Mouse (Mus musculus) forebrain, embryonic 11.5 days (tissue): ENCODE results near the gene S100a9. TPM values are rescaled to one million over a fixed set of nuclear protein-coding genes. Genes with fewer than 3 reads are reported as not detected.
A peak's percentile ranks its signal among the peaks of the same experiment; 100 is the strongest.

Experiments used
- ATAC-seq: fragments of 200-750 bp; cut with Nextera tagmentation; replicated peaks from 2 replicates; pipeline ENCODE4 v1.8.0; 2017; ENCODE audit warnings: moderate TSS enrichment; ENCODE audit not compliant: low FRiP score
- DNase-seq: peaks from one replicate; pipeline ENCODE4 v3.0.0-alpha.2; 2017; ENCODE audit warnings: low spot score
- H3K27ac ChIP-seq: fragments of 300-500 bp; sonication (generic); 2 replicates; pipeline ENCODE4 v1.5.1; 2014; ENCODE audit warnings: low read depth, low read length
- H3K27me3 ChIP-seq: fragments of 300-500 bp; sonication (generic); 2 replicates; pipeline ENCODE4 v1.6.1; 2014; ENCODE audit warnings: mild to moderate bottlenecking, low read length, mixed read lengths; ENCODE audit not compliant: control insufficient read depth, insufficient read depth
- H3K36me3 ChIP-seq: fragments of 300-500 bp; sonication (generic); 2 replicates; pipeline ENCODE4 v1.6.1; 2014; ENCODE audit warnings: mild to moderate bottlenecking, low read length, moderate library complexity, mixed read lengths; ENCODE audit not compliant: control insufficient read depth, insufficient read depth
- H3K4me1 ChIP-seq: fragments of 300-500 bp; sonication (generic); replicated peaks from 2 replicates; pipeline ENCODE4 v1.6.1; 2014; ENCODE audit warnings: low read length, mixed read lengths; ENCODE audit not compliant: control insufficient read depth, insufficient read depth
- H3K4me2 ChIP-seq: fragments of 300-500 bp; sonication (generic); 2 replicates; pipeline ENCODE4 v1.6.1; 2014; ENCODE audit warnings: low read depth, mild to moderate bottlenecking, low read length, moderate library complexity, mixed read lengths; ENCODE audit not compliant: severe bottlenecking
- H3K4me3 ChIP-seq: fragments of 300-500 bp; sonication (generic); 2 replicates; pipeline ENCODE4 v1.5.1; 2014; ENCODE audit warnings: low read depth, low read length
- H3K9ac ChIP-seq: fragments of 300-500 bp; sonication (generic); 2 replicates; pipeline ENCODE4 v1.6.1; 2014; ENCODE audit warnings: low read length
- H3K9me3 ChIP-seq: fragments of 300-500 bp; sonication (generic); 2 replicates; pipeline ENCODE4 v1.6.1; 2016; ENCODE audit warnings: low read length, mixed read lengths; ENCODE audit not compliant: control insufficient read depth
- WGBS: fragments of 180-500 bp; shearing (Covaris S2); extraction: QIAGEN DNeasy Blood & Tissue Kit; methylation state at CpG from one replicate; pipeline ENCODE4 v1.1.7; 2014; 5-methylcytosine and 5-hydroxymethylcytosine counted together
- polyA plus RNA-seq: library from polyadenylated mRNA; unstranded; fragments of >200 nt; fragmentation: Nextera tagmentation; extraction: Ambion mirVana; gene quantifications from 2 replicates; pipeline ENCODE4 v1.2.1, GENCODE M21; 2014

The S100a9 gene
- polyA plus RNA-seq, 1 experiment from 2014 or later = 2.9 TPM

GRCm38 (mm10) chr3:90678656-90679055 lies 16.9 kb downstream of the S100a9 start:
- 59% methylated on average over 3 of the region's 3 CpGs for WGBS
- H3K4me1 ChIP-seq = no peaks in the 10 kb centered on the region
- no peak for DNase-seq
- no peak overlapping the region for H3K27ac ChIP-seq
- H3K4me2 ChIP-seq = no peak overlapping the region
- H3K9me3 ChIP-seq = no peaks in the 10 kb centered on the region
- no peak overlapping the region for H3K9ac ChIP-seq
- no peak overlapping the region for H3K4me3 ChIP-seq
- H3K27me3 ChIP-seq = no peaks in the 10 kb centered on the region
- ATAC-seq = no peak
- no peaks in the 10 kb centered on the region for H3K36me3 ChIP-seq

GRCm38 (mm10) chr3:90668846-90669245 lies 26.7 kb downstream of the S100a9 start, which contains the start of gene S100a8:
Gene S100a8, plus strand, starts transcription at chr3:90668978.
- WGBS = 84% methylated on average over 8 of the region's 8 CpGs
- DNase-seq = no peak

GRCm38 (mm10) chr3:90664219-90664618 lies 31.3 kb downstream of the S100a9 start:
- Histone ChIP-seq H3K9ac (no peak overlapping the region), H3K4me1 (no peaks in the 10 kb centered on the region), H3K4me2 (no peak overlapping the region), H3K4me3 (no peak overlapping the region), H3K27ac (no peak overlapping the region), H3K36me3 (no peaks in the 10 kb centered on the region), H3K9me3 (no peaks in the 10 kb centered on the region), H3K27me3 (no peaks in the 10 kb centered on the region)
- no peak for ATAC-seq
- no peak for DNase-seq
- 86% methylated on average over 2 of the region's 2 CpGs for WGBS

More at GRCm38 (mm10) chr3:90668846-90669245, 26.7 kb downstream of the S100a9 start, which contains the start of gene S100a8:
- no peak within 1 kb of the TSS for H3K4me2 ChIP-seq
- H3K9me3 ChIP-seq = no peaks in the 10 kb centered on the region
- no peak for ATAC-seq
- H3K27ac ChIP-seq = no peak within 1 kb of the TSS
- H3K9ac ChIP-seq = no peak within 1 kb of the TSS
- H3K27me3 ChIP-seq = no peaks in the 10 kb centered on the region
- no peak within 1 kb of the TSS for H3K4me3 ChIP-seq
- no peaks in the 10 kb centered on the region for H3K36me3 ChIP-seq
- H3K4me1 ChIP-seq = no peaks in the 10 kb centered on the region

GRCm38 (mm10) chr3:90659364-90660044 lies 36.0 kb downstream of the S100a9 start:
- Histone ChIP-seq H3K9ac (no peak overlapping the region), H3K27ac (no peak overlapping the region), H3K4me2 (no peak overlapping the region), H3K36me3 (no peaks in the 10 kb centered on the region), H3K4me3 (no peak overlapping the region), H3K4me1 (no peaks in the 10 kb centered on the region), H3K9me3 (no peaks in the 10 kb centered on the region), H3K27me3 (no peaks in the 10 kb centered on the region)
- no peak for DNase-seq
- no peak for ATAC-seq

- 80% methylated on average over 4 of the region's 4 CpGs for WGBS
- no peaks in the 10 kb centered on the region for H3K9me3 ChIP-seq
- ATAC-seq (no peak), DNase-seq (no peak)
- no peak overlapping the region for H3K9ac ChIP-seq
- no peak overlapping the region for H3K27ac ChIP-seq
- no peak overlapping the region for H3K4me3 ChIP-seq
- no peaks in the 10 kb centered on the region for H3K36me3 ChIP-seq
- no peak overlapping the region for H3K4me2 ChIP-seq
- no peaks in the 10 kb centered on the region for H3K4me1 ChIP-seq
- H3K27me3 ChIP-seq = no peaks in the 10 kb centered on the region
Observed at GRCm38 (mm10) chr3:90657405-90657804, 38.1 kb downstream of the S100a9 start.

GRCm38 (mm10) chr3:90653717-90654116 lies 41.8 kb downstream of the S100a9 start, which contains the start of gene S100a7a:
Gene S100a7a, plus strand, starts transcription at chr3:90654017.
- Histone ChIP-seq H3K4me3 (no peak within 1 kb of the TSS), H3K4me1 (no peaks in the 10 kb centered on the region), H3K4me2 (no peak within 1 kb of the TSS), H3K27me3 (no peaks in the 10 kb centered on the region), H3K9ac (no peak within 1 kb of the TSS), H3K9me3 (no peaks in the 10 kb centered on the region), H3K27ac (no peak within 1 kb of the TSS), H3K36me3 (no peaks in the 10 kb centered on the region)
- ATAC-seq (no peak), DNase-seq (no peak)

- Histone ChIP-seq H3K4me2 (no peak overlapping the region), H3K4me3 (no peak overlapping the region), H3K27ac (no peak overlapping the region), H3K36me3 (no peaks in the 10 kb centered on the region), H3K9ac (no peak overlapping the region), H3K9me3 (no peaks in the 10 kb centered on the region), H3K4me1 (no peaks in the 10 kb centered on the region), H3K27me3 (no peaks in the 10 kb centered on the region)
- peak; percentile 82 for ATAC-seq
- 37% methylated on average over 5 of the region's 5 CpGs for WGBS
- DNase-seq = peak; percentile 79
Observed at GRCm38 (mm10) chr3:90652878-90653508, 42.5 kb downstream of the S100a9 start.

GRCm38 (mm10) chr3:90649832-90650231 lies 45.7 kb downstream of the S100a9 start:
- Histone ChIP-seq H3K27ac (no peak overlapping the region), H3K27me3 (no peaks in the 10 kb centered on the region), H3K4me3 (no peak overlapping the region), H3K9me3 (no peaks in the 10 kb centered on the region), H3K36me3 (no peaks in the 10 kb centered on the region), H3K9ac (no peak overlapping the region), H3K4me1 (no peaks in the 10 kb centered on the region), H3K4me2 (no peak overlapping the region)
- no peak for ATAC-seq
- WGBS = 94% methylated on average over 2 of the region's 2 CpGs
- no peak for DNase-seq

- no peak for DNase-seq
- no peaks in the 10 kb centered on the region for H3K27me3 ChIP-seq
- no peak overlapping the region for H3K4me3 ChIP-seq
- no peaks in the 10 kb centered on the region for H3K4me1 ChIP-seq
- no peak for ATAC-seq
- no peak overlapping the region for H3K9ac ChIP-seq
- H3K4me2 ChIP-seq = no peak overlapping the region
- no peaks in the 10 kb centered on the region for H3K36me3 ChIP-seq
- no peak overlapping the region for H3K27ac ChIP-seq
- no peaks in the 10 kb centered on the region for H3K9me3 ChIP-seq
Observed at GRCm38 (mm10) chr3:90648981-90649380, 46.5 kb downstream of the S100a9 start.
